Mouse (Mus musculus) testis, adult 2 months (tissue): ENCODE results near the gene Cdca8. TPM values are rescaled to one million over a fixed set of nuclear protein-coding genes. Genes with fewer than 3 reads are reported as not detected.

Experiments used
- H3K27ac ChIP-seq: fragments of 200-500 bp; 2 replicates; pipeline ENCODE4 v1.5.1; 2012; ENCODE audit warnings: low read depth, low read length; ENCODE audit not compliant: control insufficient read depth, insufficient read depth
- H3K27me3 ChIP-seq: fragments of 200-500 bp; 2 replicates; pipeline ENCODE4 v1.6.1; 2012; ENCODE audit warnings: mild to moderate bottlenecking, low read length, moderate library complexity; ENCODE audit not compliant: control insufficient read depth, insufficient read depth
- H3K36me3 ChIP-seq: fragments of 200-500 bp; 2 replicates; pipeline ENCODE4 v1.6.1; 2012; ENCODE audit warnings: mild to moderate bottlenecking, low read length; ENCODE audit not compliant: control insufficient read depth, insufficient read depth
- H3K4me1 ChIP-seq: fragments of 200-500 bp; 2 replicates; pipeline ENCODE4 v1.6.1; 2012; ENCODE audit warnings: low read length; ENCODE audit not compliant: control insufficient read depth, insufficient read depth
- H3K4me3 ChIP-seq: fragments of 200-500 bp; 2 replicates; pipeline ENCODE4 v1.5.1; 2012; ENCODE audit warnings: low read depth, mild to moderate bottlenecking, low read length, moderate library complexity, mixed read lengths; ENCODE audit not compliant: control insufficient read depth
- CTCF ChIP-seq: fragments of 200-500 bp; IDR thresholded peaks from 2 replicates; pipeline ENCODE4 v1.5.1; 2012; ENCODE audit warnings: low read depth, mild to moderate bottlenecking, inconsistent platforms, low read length, moderate library complexity; ENCODE audit not compliant: control insufficient read depth, insufficient read depth, insufficient replicate concordance
- POLR2A ChIP-seq: fragments of 200-500 bp; IDR thresholded peaks from 2 replicates; pipeline ENCODE4 v1.6.1; 2012; ENCODE audit warnings: low read depth, mild to moderate bottlenecking, inconsistent platforms, low read length, moderate library complexity; ENCODE audit not compliant: control insufficient read depth
- polyA plus RNA-seq: library from polyadenylated mRNA; depleted of rRNA; stranded (reverse); fragments of >200 nt; gene quantifications from 2 replicates; pipeline ENCODE4 v1.2.3, GENCODE M21; 2012

The Cdca8 gene
- polyA plus RNA-seq, 1 experiment = 45.5 TPM

DNA sequence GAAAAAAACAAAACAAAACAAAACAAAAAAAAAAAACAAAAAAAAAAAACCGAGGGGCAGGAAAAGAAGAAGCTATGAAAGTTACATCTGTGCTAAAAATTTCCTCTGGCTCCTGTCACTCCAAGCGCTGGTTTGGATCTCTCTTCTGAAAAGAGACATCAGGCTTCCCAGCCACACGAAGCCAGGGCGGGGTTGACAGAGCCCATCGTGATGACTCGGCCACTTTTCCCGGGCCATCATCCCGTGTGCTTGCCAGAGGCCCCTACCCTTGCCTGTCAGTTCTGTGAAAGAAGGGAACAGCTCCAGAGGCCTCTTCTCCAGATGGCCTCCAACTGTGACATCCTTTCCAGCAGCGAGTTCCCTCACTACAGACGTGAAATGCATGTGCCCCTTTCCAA is 11.9 kb upstream of the Cdca8 start:
- Histone ChIP-seq H3K4me1 (no peaks in the 10 kb centered on the region), H3K4me3 (no peak overlapping the region), H3K27ac (no peak overlapping the region), H3K27me3 (no peaks in the 10 kb centered on the region), H3K36me3 (no peaks in the 10 kb centered on the region)
- TF ChIP-seq CTCF (no peak), POLR2A (no peak)

DNA sequence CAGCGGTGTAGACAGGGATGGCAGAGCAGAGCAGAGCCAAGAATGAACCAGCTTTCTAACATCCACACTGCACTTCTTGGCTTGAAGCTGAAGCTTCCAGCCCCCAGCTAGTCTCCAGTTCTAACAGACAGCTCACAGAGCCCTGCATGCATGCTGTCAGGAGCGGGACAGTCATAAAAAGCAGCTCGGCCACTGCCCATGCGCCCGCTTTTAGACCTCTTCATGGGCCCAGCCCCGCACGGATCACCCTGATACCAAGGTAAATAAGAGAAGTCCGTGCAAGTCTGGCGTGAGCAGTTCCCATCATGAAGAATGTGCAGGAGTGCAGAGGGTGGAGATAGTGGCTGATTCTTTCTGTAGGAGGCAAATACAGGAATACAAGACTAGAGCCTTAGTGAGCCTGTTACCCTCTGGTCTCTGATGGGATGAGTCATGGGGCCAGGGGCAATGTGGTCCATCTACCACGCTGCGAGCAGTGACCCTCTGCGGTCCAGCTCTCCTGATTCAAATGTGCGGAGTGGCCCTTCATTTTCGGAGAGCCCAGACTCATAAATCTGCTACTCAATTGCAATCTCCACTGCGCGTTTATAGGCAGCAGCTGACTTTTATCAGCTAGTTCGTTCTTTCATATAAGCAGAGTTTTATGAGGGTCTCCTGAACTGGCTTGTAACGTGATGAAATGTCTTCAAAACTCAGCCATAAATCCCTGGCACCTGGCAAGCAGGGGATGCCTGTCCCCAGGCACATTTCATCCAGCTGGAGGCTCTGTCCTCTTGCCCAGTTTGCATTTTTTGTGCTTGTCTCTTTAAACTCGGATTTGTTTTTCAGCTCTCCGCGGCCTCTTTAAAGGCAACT is 11.3 kb upstream of the Cdca8 start:
- TF ChIP-seq CTCF = no peak
- no peak for TF ChIP-seq POLR2A
- Histone ChIP-seq H3K36me3 (no peaks in the 10 kb centered on the region), H3K4me1 (no peaks in the 10 kb centered on the region), H3K4me3 (no peak overlapping the region), H3K27ac (no peak overlapping the region), H3K27me3 (no peaks in the 10 kb centered on the region)

DNA sequence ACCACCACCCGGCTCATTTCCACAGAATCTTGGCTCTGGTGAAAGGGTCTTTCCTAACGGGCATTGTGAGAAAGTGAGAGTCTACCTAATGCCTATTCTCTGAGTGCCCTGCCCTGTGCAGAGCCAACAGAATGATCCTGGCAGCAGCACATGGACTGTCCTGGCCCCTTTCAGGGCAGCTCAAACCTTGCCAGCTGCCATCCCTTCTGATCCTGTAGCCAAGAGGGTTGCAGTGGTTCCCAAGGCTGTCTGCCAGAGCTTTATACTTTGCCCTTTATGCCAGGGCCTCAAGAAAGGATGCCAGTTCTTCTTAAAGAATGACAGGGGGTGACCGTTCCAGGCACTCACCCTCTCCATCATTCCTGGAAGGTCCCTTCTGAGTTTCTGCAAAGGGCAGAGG is 10.4 kb upstream of the Cdca8 start:
- TF ChIP-seq POLR2A (no peak), CTCF (no peak)
- H3K36me3 ChIP-seq = no peaks in the 10 kb centered on the region
- no peaks in the 10 kb centered on the region for H3K27me3 ChIP-seq
- H3K4me3 ChIP-seq = no peak overlapping the region
- no peaks in the 10 kb centered on the region for H3K4me1 ChIP-seq
- no peak overlapping the region for H3K27ac ChIP-seq

DNA sequence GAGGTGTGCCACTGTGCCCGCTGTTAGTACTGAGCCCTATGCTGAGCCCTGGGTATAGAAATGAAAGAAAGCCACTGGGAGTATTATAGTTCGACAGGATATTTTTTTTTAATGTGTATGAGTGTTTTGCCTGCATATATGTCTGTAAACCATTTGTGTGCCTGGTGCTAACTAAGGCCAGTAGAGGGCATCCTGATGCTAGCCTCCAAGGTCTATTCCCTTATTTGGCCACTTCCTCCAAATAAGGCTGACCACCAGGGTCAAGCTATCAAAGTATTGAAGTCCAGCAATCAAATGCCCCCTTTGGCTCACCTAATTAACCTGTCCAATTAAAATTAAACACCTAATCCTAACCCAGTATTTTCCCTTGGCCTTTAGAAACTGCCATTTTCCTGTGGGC is 5.8 kb upstream of the Cdca8 start:
- TF ChIP-seq CTCF (no peak), POLR2A (no peak)
- H3K36me3 ChIP-seq = peaks cover 2% of the 10 kb centered on the region; the same call in 1 of the 2 replicates
- H3K27me3 ChIP-seq = no peaks in the 10 kb centered on the region
- no peak overlapping the region for H3K27ac ChIP-seq
- H3K4me3 ChIP-seq = no peak overlapping the region
- H3K4me1 ChIP-seq = no peaks in the 10 kb centered on the region

DNA sequence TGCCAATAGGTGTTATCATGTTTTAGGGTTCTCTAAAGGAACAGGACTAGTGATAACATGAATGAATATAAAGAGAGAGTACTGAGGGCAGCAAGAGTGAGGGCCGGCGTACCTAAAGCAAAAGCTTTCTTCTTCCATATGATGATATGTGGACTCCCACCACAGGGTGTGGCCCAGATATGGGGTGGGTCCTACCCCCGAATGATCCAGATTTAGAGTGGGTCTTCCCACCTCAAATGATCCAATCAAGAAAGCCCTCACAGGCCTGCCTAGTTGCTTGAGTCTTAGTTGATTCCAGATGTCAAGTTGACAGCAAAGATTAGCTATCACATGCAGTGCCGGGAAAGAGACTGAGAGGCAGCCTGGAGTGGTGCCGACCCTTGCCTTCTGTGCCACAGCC is 4.7 kb upstream of the Cdca8 start:
- H3K4me1 ChIP-seq = no peaks in the 10 kb centered on the region
- H3K27me3 ChIP-seq = no peaks in the 10 kb centered on the region
- TF ChIP-seq POLR2A (no peak), CTCF (no peak)
- H3K36me3 ChIP-seq = peaks cover 4% of the 10 kb centered on the region
- H3K27ac ChIP-seq = no peak overlapping the region
- no peak overlapping the region for H3K4me3 ChIP-seq

DNA sequence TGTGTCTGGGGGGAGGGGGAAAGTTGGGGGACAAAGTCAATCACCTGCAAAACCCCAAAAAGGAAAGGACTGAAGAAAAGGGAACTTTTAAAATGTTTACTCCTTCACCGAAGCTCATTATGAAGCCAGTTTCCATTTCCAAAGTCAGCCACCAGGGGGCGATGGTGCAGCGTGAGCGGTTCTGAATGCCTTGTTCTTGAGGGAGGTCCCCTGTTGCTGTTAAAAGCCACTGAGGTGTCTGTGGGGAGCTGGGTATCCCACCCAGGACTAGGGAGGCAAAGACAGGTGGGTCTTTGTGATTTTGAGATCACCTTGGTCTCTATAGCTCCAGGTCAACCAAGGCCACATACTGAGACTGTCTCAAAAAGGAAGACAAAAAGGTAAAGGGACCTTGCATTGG is 3.9 kb upstream of the Cdca8 start:
- Histone ChIP-seq H3K27me3 (no peaks in the 10 kb centered on the region), H3K4me1 (no peaks in the 10 kb centered on the region), H3K36me3 (peaks cover 5% of the 10 kb centered on the region), H3K27ac (no peak overlapping the region), H3K4me3 (no peak overlapping the region)
- peak; percentile 85; the same call in 1 of the 2 replicates for TF ChIP-seq CTCF
- no peak for TF ChIP-seq POLR2A

DNA sequence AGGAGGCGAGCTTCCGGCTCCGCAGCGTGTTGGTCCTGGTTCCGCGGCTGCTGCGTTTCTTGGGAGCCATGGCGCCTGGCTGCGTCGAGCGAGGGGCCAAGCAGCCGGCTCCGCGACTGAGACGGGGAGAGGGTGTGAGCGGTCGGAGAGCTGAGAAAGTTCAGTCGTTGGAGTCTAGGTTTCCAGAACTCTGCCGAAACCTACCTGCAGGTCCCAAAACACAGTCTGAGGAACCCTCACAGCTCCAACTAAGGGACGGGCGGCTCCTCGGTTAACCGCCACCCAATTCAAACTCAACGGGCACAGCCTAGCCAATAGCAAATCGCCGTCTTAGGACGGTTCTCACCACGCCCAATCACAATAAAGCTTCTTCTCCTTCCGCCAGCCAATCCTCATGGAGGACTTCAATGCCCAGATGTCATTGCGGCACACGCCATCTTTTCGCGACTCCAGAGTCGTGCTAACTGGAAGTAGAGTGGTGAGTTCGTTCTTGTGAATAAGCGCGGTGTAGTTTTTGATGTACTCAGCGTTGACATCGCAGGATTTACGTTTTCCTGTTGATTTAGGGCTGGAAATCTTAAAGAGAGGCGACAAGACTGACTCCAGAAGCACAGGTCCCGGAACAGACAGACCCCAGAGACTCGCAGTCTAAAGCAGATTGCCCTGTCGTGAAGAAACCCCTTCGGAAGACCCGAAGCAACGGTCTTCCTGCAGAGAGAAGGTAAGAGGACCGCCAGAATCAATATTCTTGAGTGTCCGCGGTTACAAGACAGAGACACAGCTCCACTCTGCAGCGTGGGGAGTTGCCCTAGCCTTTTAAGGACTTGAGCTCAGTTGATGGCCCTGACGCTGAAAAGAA is 2.3 kb downstream of the Cdca8 start, which contains the start of gene 9930104L06Rik:
Gene 9930104L06Rik (plus strand): TSS at position 436 of the 859 bp plus-strand sequence.
- no peaks in the 10 kb centered on the region for H3K27me3 ChIP-seq
- peak within 1 kb of the TSS; percentile 100 for H3K4me3 ChIP-seq
- peak within 1 kb of the TSS; percentile 99 for H3K27ac ChIP-seq
- TF ChIP-seq CTCF (no peak), POLR2A (peak; percentile 89)
- H3K36me3 ChIP-seq = peaks cover 5% of the 10 kb centered on the region
- H3K4me1 ChIP-seq = peaks cover 3% of the 10 kb centered on the region

DNA sequence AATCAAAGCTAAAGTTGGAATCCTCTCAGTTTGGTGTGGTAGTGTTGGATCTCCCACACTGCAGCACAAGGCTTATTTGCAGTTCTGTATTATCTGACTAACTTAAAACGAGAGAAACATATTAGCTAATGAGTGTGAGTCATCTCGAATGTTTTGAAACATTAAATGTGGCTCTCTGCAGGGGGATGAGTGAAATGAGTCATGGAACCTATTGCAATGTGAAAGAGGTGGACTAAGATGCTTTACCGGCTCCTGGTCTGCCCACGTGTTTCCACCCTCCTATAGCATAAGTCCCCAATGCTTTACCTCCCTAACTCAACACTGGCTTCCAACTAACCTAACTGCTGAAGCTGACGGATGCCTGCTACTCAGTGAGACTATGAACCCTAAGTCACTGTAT is 11.0 kb downstream of the Cdca8 start:
- Histone ChIP-seq H3K27me3 (no peaks in the 10 kb centered on the region), H3K36me3 (peaks cover 1% of the 10 kb centered on the region; the same call in 1 of the 2 replicates)

More for the DNA sequence above, 11.0 kb downstream of the Cdca8 start:
- Histone ChIP-seq H3K4me1 (no peaks in the 10 kb centered on the region), H3K27ac (no peak overlapping the region), H3K4me3 (no peak overlapping the region)
- TF ChIP-seq CTCF (no peak), POLR2A (no peak)
